Mouse (Mus musculus): Measurements from ENCODE around the gene Ptprcap.

GRCm38 (mm10) chr19:4118350-4118749 is 35.1 kb upstream of the Ptprcap start:
- TF ChIP-seq CTCF (IDR thresholded peaks at IDR 0.05; ENCODE audit: extremely low read depth, insufficient read length, insufficient replicate concordance, low read depth, low read length) (no peak), POLR2A (IDR thresholded peaks at IDR 0.05; ENCODE audit: low read depth, low read length) (no peak)

Measured in small intestine, adult 2 months (tissue).